Mouse (Mus musculus): ENCODE data around the gene Six1. TPM values are rescaled to one million over a fixed set of nuclear protein-coding genes. Genes with fewer than 3 reads are reported as not detected.
"Not testable (repeated sequence)": the region's sequence is repeated elsewhere in the genome, so short reads cannot be mapped to it uniquely, and the experiment has no call there.

Gene Six1
- 0.41 TPM in 1 of 2 replicates, not detected in the other for polyA plus RNA-seq (2014; fragmentation: Nextera tagmentation; extraction: Ambion mirVana)

GRCm38 (mm10) chr12:73053668-73054241 lies at the start of gene Six1:
Gene Six1, minus strand, starts transcription at chr12:73053887.
- Histone ChIP-seq H3K27ac (replicated peaks; ENCODE audit: low read depth, low read length) (no peak within 1 kb of the TSS), H3K4me3 (replicated peaks; ENCODE audit: low read depth, low read length) (peak within 1 kb of the TSS; percentile 32), H3K9ac (replicated peaks; ENCODE audit: low read length) (no peak within 1 kb of the TSS), H3K36me3 (ENCODE audit: control insufficient read depth, insufficient read depth, low read length) (no peaks in the 10 kb centered on the region), H3K27me3 (ENCODE audit: control insufficient read depth, insufficient read depth, low read length) (peaks cover 90% of the 10 kb centered on the region), H3K9me3 (ENCODE audit: control insufficient read depth, low read length) (no peaks in the 10 kb centered on the region), H3K4me1 (ENCODE audit: control insufficient read depth, insufficient read depth, low read length) (no peaks in the 10 kb centered on the region), H3K4me2 (ENCODE audit: low read length) (peak within 1 kb of the TSS; percentile 52)
- ATAC-seq (ENCODE audit: low FRiP score, low TSS enrichment): peak; percentile 53; the same call in 1 of the 2 replicates
- peak; percentile 47 for DNase-seq
- WGBS: under 1% methylated on average over 42 of the region's 42 CpGs

DNA sequence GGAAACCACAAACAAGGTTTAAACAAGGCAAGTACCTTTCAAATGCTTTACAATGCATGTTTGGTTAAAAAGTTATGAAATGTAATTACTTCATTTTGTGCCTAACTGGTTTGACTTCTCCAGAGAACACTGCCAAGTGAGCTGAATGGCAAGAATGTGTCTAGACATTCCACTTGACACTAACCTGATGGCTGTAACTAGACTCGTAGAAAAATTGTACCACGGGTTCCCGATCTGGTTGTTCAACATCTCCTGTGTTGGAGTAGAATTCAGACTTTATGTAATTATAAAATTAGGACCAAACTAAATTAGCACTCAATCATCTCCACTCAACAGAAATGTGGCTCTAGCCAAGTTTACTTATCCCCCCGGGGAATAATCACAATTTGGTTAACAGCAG lies 44.9 kb upstream of the Six1 start:
- H3K4me3 ChIP-seq (replicated peaks; ENCODE audit: low read depth, low read length): no peak overlapping the region
- no peaks in the 10 kb centered on the region for H3K27me3 ChIP-seq (ENCODE audit: control insufficient read depth, insufficient read depth, low read length)
- no peak overlapping the region for H3K4me2 ChIP-seq (ENCODE audit: low read length)
- no peaks in the 10 kb centered on the region for H3K9me3 ChIP-seq (ENCODE audit: control insufficient read depth, low read length)
- H3K27ac ChIP-seq (replicated peaks; ENCODE audit: low read depth, low read length): no peak overlapping the region
- H3K4me1 ChIP-seq (ENCODE audit: control insufficient read depth, insufficient read depth, low read length): no peaks in the 10 kb centered on the region
- H3K9ac ChIP-seq (replicated peaks; ENCODE audit: low read length): no peak overlapping the region
- DNase-seq (no peak), ATAC-seq (ENCODE audit: low FRiP score, low TSS enrichment) (no peak)
- peaks cover 6% of the 10 kb centered on the region; the same call in 1 of the 2 replicates for H3K36me3 ChIP-seq (ENCODE audit: control insufficient read depth, insufficient read depth, low read length)
- 93% methylated on average over 4 of the region's 4 CpGs for WGBS

DNA sequence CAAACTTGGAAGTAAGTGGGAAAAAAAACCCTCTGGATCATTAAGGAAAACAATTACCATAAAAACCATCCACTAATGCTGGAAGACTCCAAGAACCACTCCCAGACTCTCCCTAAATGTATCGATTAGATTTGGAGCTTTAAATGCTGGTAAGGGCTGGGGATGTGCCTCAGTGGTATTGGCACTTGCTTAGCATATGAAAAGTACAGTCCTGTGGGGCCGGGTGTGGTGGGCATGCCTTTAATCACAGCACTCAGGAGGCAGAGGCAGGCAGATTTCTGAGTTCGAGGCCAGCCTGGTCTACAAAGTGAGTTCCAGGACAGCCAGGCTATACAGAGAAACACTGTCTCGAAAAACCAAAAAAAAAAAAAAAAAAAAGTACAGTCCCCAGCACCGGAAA lies 42.5 kb upstream of the Six1 start:
- not testable (repeated sequence) for H3K4me3 ChIP-seq (replicated peaks; ENCODE audit: low read depth, low read length); ATAC-seq (ENCODE audit: low FRiP score, low TSS enrichment); H3K9me3 ChIP-seq (ENCODE audit: control insufficient read depth, low read length); H3K27ac ChIP-seq (replicated peaks; ENCODE audit: low read depth, low read length); H3K27me3 ChIP-seq (ENCODE audit: control insufficient read depth, insufficient read depth, low read length); DNase-seq; H3K4me1 ChIP-seq (ENCODE audit: control insufficient read depth, insufficient read depth, low read length); H3K9ac ChIP-seq (replicated peaks; ENCODE audit: low read length); H3K4me2 ChIP-seq (ENCODE audit: low read length); H3K36me3 ChIP-seq (ENCODE audit: control insufficient read depth, insufficient read depth, low read length)
- WGBS: 88% methylated on average over 5 of the region's 5 CpGs

DNA sequence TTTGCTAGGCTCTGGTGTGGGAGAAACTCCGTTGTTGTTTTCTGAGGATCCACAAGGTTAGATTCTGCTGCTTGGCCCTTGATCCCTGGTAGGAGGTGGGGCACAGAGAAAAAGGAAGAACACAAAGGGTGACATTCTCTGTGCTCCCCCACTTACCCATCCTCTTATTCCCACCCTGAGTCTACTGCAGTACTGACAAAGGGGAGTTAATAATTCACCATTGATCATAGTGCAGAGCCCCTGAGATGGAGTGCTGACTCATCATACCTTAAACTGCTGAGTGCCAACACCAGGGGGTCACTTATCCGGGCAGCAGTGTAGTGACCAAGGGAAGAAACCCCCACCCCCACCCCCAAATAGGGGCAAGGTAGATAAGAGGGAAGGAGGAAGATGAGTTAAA lies 40.9 kb upstream of the Six1 start:
- Histone ChIP-seq H3K9ac (replicated peaks; ENCODE audit: low read length) (no peak overlapping the region), H3K36me3 (ENCODE audit: control insufficient read depth, insufficient read depth, low read length) (no peaks in the 10 kb centered on the region), H3K4me3 (replicated peaks; ENCODE audit: low read depth, low read length) (no peak overlapping the region), H3K4me1 (ENCODE audit: control insufficient read depth, insufficient read depth, low read length) (no peaks in the 10 kb centered on the region), H3K4me2 (ENCODE audit: low read length) (no peak overlapping the region), H3K27ac (replicated peaks; ENCODE audit: low read depth, low read length) (no peak overlapping the region), H3K9me3 (ENCODE audit: control insufficient read depth, low read length) (no peaks in the 10 kb centered on the region), H3K27me3 (ENCODE audit: control insufficient read depth, insufficient read depth, low read length) (no peaks in the 10 kb centered on the region)
- WGBS: 45% methylated on average over 2 of the region's 2 CpGs
- no peak for DNase-seq
- no peak for ATAC-seq (ENCODE audit: low FRiP score, low TSS enrichment)

DNA sequence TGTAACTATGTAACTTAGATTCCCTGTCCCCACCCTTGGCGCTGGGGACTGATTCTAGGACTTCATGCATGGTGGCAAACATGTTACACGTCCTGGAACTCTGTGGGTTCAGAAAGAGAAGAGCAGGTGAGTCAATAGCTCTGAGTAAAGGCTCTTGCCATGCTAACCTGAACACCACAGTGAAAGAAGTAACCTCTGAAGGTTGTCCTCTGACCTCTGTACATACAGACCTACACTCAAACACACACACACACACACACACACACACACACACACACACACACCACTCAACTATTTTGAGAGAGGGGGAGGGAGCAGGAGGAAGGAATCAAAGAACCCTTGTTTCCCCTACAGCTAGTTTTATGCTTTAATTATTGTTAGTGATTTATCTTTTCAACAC lies 40.5 kb upstream of the Six1 start:
- Histone ChIP-seq H3K27ac (replicated peaks; ENCODE audit: low read depth, low read length) (no peak overlapping the region), H3K27me3 (ENCODE audit: control insufficient read depth, insufficient read depth, low read length) (no peaks in the 10 kb centered on the region), H3K36me3 (ENCODE audit: control insufficient read depth, insufficient read depth, low read length) (no peaks in the 10 kb centered on the region), H3K9me3 (ENCODE audit: control insufficient read depth, low read length) (no peaks in the 10 kb centered on the region), H3K4me3 (replicated peaks; ENCODE audit: low read depth, low read length) (no peak overlapping the region), H3K4me1 (ENCODE audit: control insufficient read depth, insufficient read depth, low read length) (no peaks in the 10 kb centered on the region), H3K9ac (replicated peaks; ENCODE audit: low read length) (no peak overlapping the region), H3K4me2 (ENCODE audit: low read length) (no peak overlapping the region)
- 80% methylated on average over 2 of the region's 2 CpGs for WGBS
- no peak for ATAC-seq (ENCODE audit: low FRiP score, low TSS enrichment)
- no peak for DNase-seq

- no peak overlapping the region for H3K27ac ChIP-seq (replicated peaks; ENCODE audit: low read depth, low read length)
- no peaks in the 10 kb centered on the region for H3K9me3 ChIP-seq (ENCODE audit: control insufficient read depth, low read length)
- no peaks in the 10 kb centered on the region for H3K4me1 ChIP-seq (ENCODE audit: control insufficient read depth, insufficient read depth, low read length)
- H3K9ac ChIP-seq (replicated peaks; ENCODE audit: low read length): no peak overlapping the region
- DNase-seq (no peak), ATAC-seq (ENCODE audit: low FRiP score, low TSS enrichment) (no peak)
- no peak overlapping the region for H3K4me3 ChIP-seq (replicated peaks; ENCODE audit: low read depth, low read length)
- 83% methylated on average over 7 of the region's 7 CpGs for WGBS
- no peaks in the 10 kb centered on the region for H3K27me3 ChIP-seq (ENCODE audit: control insufficient read depth, insufficient read depth, low read length)
- H3K4me2 ChIP-seq (ENCODE audit: low read length): no peak overlapping the region
- H3K36me3 ChIP-seq (ENCODE audit: control insufficient read depth, insufficient read depth, low read length): no peaks in the 10 kb centered on the region
These were observed 37.1 kb upstream of the Six1 start for GRCm38 (mm10) chr12:73090672-73091335.

DNA sequence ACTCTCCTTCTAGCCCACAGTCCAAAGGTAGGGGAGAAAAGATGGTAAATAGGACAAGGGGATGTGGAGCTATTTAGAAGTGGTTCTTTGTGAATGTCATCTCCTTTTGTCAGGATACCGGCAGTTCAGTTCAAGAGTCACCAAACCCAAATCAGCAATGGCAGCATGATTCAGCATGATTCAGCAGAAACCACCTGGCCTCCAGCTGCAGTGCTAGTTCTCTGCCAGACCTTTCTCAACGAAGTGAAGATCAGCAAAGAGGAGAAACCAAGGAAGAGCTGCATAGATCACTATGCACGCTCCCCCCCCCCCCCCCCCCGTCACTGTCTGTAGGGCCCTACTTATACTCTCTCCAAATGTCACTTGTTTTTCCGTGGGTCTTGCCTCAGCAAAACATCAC lies 35.2 kb upstream of the Six1 start:
- Histone ChIP-seq H3K4me1 (ENCODE audit: control insufficient read depth, insufficient read depth, low read length) (no peaks in the 10 kb centered on the region), H3K27me3 (ENCODE audit: control insufficient read depth, insufficient read depth, low read length) (no peaks in the 10 kb centered on the region), H3K27ac (replicated peaks; ENCODE audit: low read depth, low read length) (no peak overlapping the region), H3K9ac (replicated peaks; ENCODE audit: low read length) (no peak overlapping the region), H3K36me3 (ENCODE audit: control insufficient read depth, insufficient read depth, low read length) (no peaks in the 10 kb centered on the region), H3K4me2 (ENCODE audit: low read length) (no peak overlapping the region), H3K9me3 (ENCODE audit: control insufficient read depth, low read length) (no peaks in the 10 kb centered on the region), H3K4me3 (replicated peaks; ENCODE audit: low read depth, low read length) (no peak overlapping the region)
- no peak for ATAC-seq (ENCODE audit: low FRiP score, low TSS enrichment)
- 61% methylated on average over 4 of the region's 5 CpGs for WGBS
- DNase-seq: no peak

- Histone ChIP-seq H3K27ac (replicated peaks; ENCODE audit: low read depth, low read length) (no peak overlapping the region), H3K9ac (replicated peaks; ENCODE audit: low read length) (no peak overlapping the region), H3K9me3 (ENCODE audit: control insufficient read depth, low read length) (no peaks in the 10 kb centered on the region), H3K4me3 (replicated peaks; ENCODE audit: low read depth, low read length) (no peak overlapping the region), H3K4me2 (ENCODE audit: low read length) (no peak overlapping the region), H3K27me3 (ENCODE audit: control insufficient read depth, insufficient read depth, low read length) (no peaks in the 10 kb centered on the region), H3K4me1 (ENCODE audit: control insufficient read depth, insufficient read depth, low read length) (no peaks in the 10 kb centered on the region), H3K36me3 (ENCODE audit: control insufficient read depth, insufficient read depth, low read length) (no peaks in the 10 kb centered on the region)
- WGBS: 84% methylated on average over 5 of the region's 5 CpGs
- ATAC-seq (ENCODE audit: low FRiP score, low TSS enrichment) (no peak), DNase-seq (no peak)
These were observed 34.8 kb upstream of the Six1 start for GRCm38 (mm10) chr12:73088500-73088899.

DNA sequence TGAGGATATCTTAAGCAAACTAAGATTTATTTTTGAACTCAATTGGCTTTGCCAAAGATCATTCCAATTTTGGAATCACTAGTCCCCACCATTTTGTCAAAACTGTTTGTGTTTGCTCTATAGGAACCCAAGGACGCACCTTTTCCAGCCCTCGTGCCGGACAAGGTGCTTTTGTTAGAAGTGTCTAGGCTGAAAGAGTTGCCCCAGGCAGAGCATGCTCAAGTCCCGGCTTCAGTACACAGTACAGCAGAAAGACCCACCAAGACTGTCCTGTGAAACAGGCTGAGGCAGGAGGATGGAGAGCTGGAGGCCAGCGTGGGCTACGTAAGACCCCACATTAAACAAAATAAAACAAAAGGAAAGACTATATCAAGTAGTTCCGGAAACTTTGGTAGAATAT lies 33.4 kb upstream of the Six1 start:
- ATAC-seq (ENCODE audit: low FRiP score, low TSS enrichment): no peak
- no peak overlapping the region for H3K9ac ChIP-seq (replicated peaks; ENCODE audit: low read length)
- H3K4me3 ChIP-seq (replicated peaks; ENCODE audit: low read depth, low read length): no peak overlapping the region
- H3K27ac ChIP-seq (replicated peaks; ENCODE audit: low read depth, low read length): no peak overlapping the region
- WGBS: 90% methylated on average over 7 of the region's 7 CpGs
- H3K9me3 ChIP-seq (ENCODE audit: control insufficient read depth, low read length): no peaks in the 10 kb centered on the region
- DNase-seq: no peak
- no peaks in the 10 kb centered on the region for H3K4me1 ChIP-seq (ENCODE audit: control insufficient read depth, insufficient read depth, low read length)
- H3K36me3 ChIP-seq (ENCODE audit: control insufficient read depth, insufficient read depth, low read length): no peaks in the 10 kb centered on the region
- no peaks in the 10 kb centered on the region for H3K27me3 ChIP-seq (ENCODE audit: control insufficient read depth, insufficient read depth, low read length)
- no peak overlapping the region for H3K4me2 ChIP-seq (ENCODE audit: low read length)
